Mouse (Mus musculus) G1E (cell line): ENCODE measurements around the gene Tspoap1.

Experiments
- CTCF ChIP-seq: IDR thresholded peaks from 2 replicates; pipeline ENCODE4 v1.5.1; 2012; ENCODE audit warnings: low read depth, low read length, inconsistent platforms, mixed read lengths
- GATA1 ChIP-seq: IDR thresholded peaks from 2 replicates; pipeline ENCODE4 v1.6.1; 2012; ENCODE audit warnings: borderline replicate concordance, low read length, inconsistent platforms, mixed read lengths
- POLR2AphosphoS5 ChIP-seq: IDR thresholded peaks from 2 replicates; pipeline ENCODE4 v1.6.1; 2012; ENCODE audit warnings: low read depth, low read length, inconsistent platforms; ENCODE audit not compliant: insufficient replicate concordance
- TAL1 ChIP-seq: conservative IDR thresholded peaks from 2 replicates; pipeline ENCODE4 v1.6.1; 2012; ENCODE audit warnings: low read depth, low read length, inconsistent platforms, mixed read lengths

GRCm38 (mm10) chr11:87722891-87723290 is 37.5 kb upstream of the Tspoap1 start:
- TF ChIP-seq GATA1 (no peak), CTCF (no peak), TAL1 (no peak), POLR2AphosphoS5 (no peak)
